Mouse (Mus musculus): ENCODE results near the gene Adgrg3. TPM values are rescaled to one million over a fixed set of nuclear protein-coding genes. Genes with fewer than 3 reads are reported as not detected.

Gene Adgrg3
- polyA plus RNA-seq, 1 experiment from 2014 or later, result 3.8 TPM

DNA sequence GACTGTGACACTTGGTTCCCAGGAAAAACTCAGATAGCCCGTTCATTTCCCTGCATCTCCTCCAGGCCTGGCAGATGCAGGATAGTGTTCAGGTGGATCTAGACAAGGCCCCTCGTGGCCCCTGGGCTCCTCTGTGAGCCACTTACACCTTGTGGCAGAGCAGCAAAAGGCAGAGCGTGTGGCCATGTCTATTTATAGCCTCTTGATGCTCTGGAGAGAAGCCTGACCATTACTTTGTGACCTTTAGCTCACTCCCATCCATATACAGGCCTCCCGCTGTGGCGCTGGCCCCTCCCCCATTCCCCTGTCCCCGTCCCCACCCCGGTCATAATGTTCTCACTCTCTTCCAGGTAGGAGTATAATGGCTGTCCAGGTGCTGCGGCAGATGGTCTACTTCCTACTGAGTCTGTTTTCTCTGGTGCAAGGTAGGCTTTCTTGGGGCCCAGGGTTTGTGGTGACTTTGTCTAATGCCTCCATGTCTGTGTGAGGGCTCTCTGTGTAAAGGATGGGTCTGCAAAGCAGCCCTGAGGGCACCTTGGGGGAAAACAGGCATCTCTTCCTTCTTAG is 15.3 kb upstream of the Adgrg3 start:
- Histone ChIP-seq H3K9ac (ENCODE audit: low read depth, low read length) (no peak overlapping the region), H3K27ac (ENCODE audit: low read depth, low read length) (no peak overlapping the region), H3K27me3 (ENCODE audit: control insufficient read depth, insufficient read depth, low read length) (no peaks in the 10 kb centered on the region), H3K36me3 (ENCODE audit: control insufficient read depth, insufficient read depth, low read length) (no peaks in the 10 kb centered on the region), H3K4me1 (ENCODE audit: control insufficient read depth, insufficient read depth, low read length) (peaks cover 21% of the 10 kb centered on the region), H3K4me3 (ENCODE audit: low read length) (no peak overlapping the region), H3K4me2 (replicated peaks; ENCODE audit: low read depth, low read length) (no peak overlapping the region), H3K9me3 (ENCODE audit: control insufficient read depth, low read length) (no peaks in the 10 kb centered on the region)
- 37% methylated on average over 8 of the region's 8 CpGs for WGBS
- ATAC-seq (ENCODE audit: low FRiP score, low TSS enrichment), result 0 out of 2 replicates have a peak, but pooled peaks have one; percentile 24

DNA sequence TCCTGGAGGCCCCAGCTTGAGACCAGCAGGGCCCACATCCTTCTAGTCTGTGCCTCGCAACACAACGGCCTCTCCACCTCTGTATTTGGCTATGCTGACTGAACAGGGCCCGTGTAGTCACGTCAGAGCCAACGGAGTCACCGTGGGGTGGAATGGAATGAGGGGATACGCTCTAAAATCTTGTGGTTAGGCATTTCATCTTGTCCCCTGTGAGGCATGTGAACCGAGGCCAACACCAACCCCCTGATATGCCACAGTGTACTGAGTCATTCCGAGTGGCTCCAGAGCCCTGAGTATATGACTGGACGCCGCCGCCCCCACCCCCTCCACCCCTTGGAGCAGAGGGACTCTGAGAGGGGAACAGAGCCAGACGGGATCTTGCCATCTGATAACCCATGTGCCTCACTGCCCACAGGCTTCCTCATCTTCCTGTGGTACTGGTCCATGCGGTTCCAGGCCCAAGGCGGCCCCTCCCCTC is 5.0 kb upstream of the Adgrg3 start:
- Histone ChIP-seq H3K4me3 (ENCODE audit: low read length) (no peak overlapping the region), H3K9ac (ENCODE audit: low read depth, low read length) (no peak overlapping the region), H3K36me3 (ENCODE audit: control insufficient read depth, insufficient read depth, low read length) (0 out of 2 replicates have a peak, but pooled peaks cover 3% of the 10 kb centered on the region), H3K9me3 (ENCODE audit: control insufficient read depth, low read length) (no peaks in the 10 kb centered on the region), H3K27ac (ENCODE audit: low read depth, low read length) (no peak overlapping the region), H3K4me2 (replicated peaks; ENCODE audit: low read depth, low read length) (no peak overlapping the region), H3K27me3 (ENCODE audit: control insufficient read depth, insufficient read depth, low read length) (no peaks in the 10 kb centered on the region), H3K4me1 (ENCODE audit: control insufficient read depth, insufficient read depth, low read length) (no peaks in the 10 kb centered on the region)
- WGBS, result 83% methylated on average over 15 of the region's 15 CpGs
- no peak for ATAC-seq (ENCODE audit: low FRiP score, low TSS enrichment)

- H3K4me3 ChIP-seq (ENCODE audit: low read length), result no peak overlapping the region
- no peak overlapping the region for H3K27ac ChIP-seq (ENCODE audit: low read depth, low read length)
- H3K36me3 ChIP-seq (ENCODE audit: control insufficient read depth, insufficient read depth, low read length), result no peaks in the 10 kb centered on the region
- no peaks in the 10 kb centered on the region for H3K4me1 ChIP-seq (ENCODE audit: control insufficient read depth, insufficient read depth, low read length)
- no peak for ATAC-seq (ENCODE audit: low FRiP score, low TSS enrichment)
- H3K9me3 ChIP-seq (ENCODE audit: control insufficient read depth, low read length), result no peaks in the 10 kb centered on the region
- H3K9ac ChIP-seq (ENCODE audit: low read depth, low read length), result no peak overlapping the region
- no peak overlapping the region for H3K4me2 ChIP-seq (replicated peaks; ENCODE audit: low read depth, low read length)
- 74% methylated on average over 4 of the region's 4 CpGs for WGBS
- H3K27me3 ChIP-seq (ENCODE audit: control insufficient read depth, insufficient read depth, low read length), result no peaks in the 10 kb centered on the region
These were observed 1.6 kb upstream of the Adgrg3 start for GRCm38 (mm10) chr8:95015866-95016265.

- WGBS, result 79% methylated on average over 4 of the region's 4 CpGs
- Histone ChIP-seq H3K27ac (ENCODE audit: low read depth, low read length) (no peak overlapping the region), H3K4me3 (ENCODE audit: low read length) (no peak overlapping the region), H3K4me2 (replicated peaks; ENCODE audit: low read depth, low read length) (no peak overlapping the region), H3K27me3 (ENCODE audit: control insufficient read depth, insufficient read depth, low read length) (no peaks in the 10 kb centered on the region), H3K36me3 (ENCODE audit: control insufficient read depth, insufficient read depth, low read length) (no peaks in the 10 kb centered on the region), H3K4me1 (ENCODE audit: control insufficient read depth, insufficient read depth, low read length) (no peaks in the 10 kb centered on the region), H3K9me3 (ENCODE audit: control insufficient read depth, low read length) (no peaks in the 10 kb centered on the region), H3K9ac (ENCODE audit: low read depth, low read length) (no peak overlapping the region)
- no peak for ATAC-seq (ENCODE audit: low FRiP score, low TSS enrichment)
These were observed 808 bp upstream of the Adgrg3 start for GRCm38 (mm10) chr8:95016684-95017083.

DNA sequence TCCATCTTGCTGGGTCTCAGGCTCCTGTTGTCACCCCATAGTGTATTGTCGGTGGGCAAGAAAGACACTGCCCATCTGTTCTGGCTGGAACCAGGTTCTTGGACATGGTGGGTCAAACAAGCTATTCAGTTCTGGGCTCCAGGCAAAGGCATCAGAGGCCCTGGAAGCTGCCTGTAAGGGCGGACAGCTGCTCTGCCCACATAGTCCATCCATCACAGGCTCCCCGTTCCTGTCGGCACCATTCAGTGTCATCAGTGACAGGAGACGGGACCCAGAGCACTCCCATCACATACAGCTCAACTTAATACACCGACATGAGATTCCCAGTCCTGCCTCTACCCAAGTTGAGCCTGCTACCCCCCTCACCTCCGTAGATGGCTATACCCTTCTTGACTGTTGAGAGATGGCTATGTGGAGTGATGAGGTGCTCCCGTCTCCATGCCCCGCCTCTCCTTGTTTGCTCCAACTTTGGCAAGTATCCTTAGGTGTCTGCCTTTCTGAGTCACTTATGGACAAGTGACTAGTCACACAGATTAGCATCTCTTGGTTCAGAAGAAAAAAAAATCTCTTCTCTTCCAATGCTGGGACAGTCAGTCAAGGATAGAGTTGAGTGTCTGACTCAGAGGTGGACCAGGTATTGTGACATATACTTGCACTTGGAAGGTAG is 610 bp downstream of the Adgrg3 start:
- 91% methylated on average over 9 of the region's 9 CpGs for WGBS
- ATAC-seq (ENCODE audit: low FRiP score, low TSS enrichment), result no peak
- no peak overlapping the region for H3K27ac ChIP-seq (ENCODE audit: low read depth, low read length)

DNA sequence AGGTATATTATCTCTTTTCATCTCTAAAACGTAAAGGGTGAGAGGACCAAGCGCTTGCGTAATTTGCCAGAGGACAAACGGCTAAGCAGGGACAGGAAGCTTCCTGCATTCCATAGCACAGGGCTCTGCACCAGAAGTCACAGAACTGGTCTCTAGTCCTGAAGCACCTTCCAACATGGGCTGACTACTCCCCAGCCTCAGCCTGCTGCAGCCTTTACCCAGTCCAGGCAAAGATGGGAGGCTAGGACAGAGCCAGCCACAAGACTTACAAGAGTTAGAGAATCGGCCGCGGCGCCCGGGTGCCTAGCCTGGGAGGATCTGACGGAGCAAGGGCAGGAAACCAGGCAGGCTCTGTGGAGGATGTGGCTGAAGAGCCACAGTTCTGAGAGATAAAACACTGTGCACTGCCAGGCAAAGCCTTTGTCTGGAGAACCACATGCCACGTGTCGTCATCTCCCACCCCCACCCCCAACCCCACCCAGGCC is 2.8 kb downstream of the Adgrg3 start:
- no peak overlapping the region for H3K4me2 ChIP-seq (replicated peaks; ENCODE audit: low read depth, low read length)
- ATAC-seq (ENCODE audit: low FRiP score, low TSS enrichment), result no peak

More for the DNA sequence above, 610 bp downstream of the Adgrg3 start:
- no peaks in the 10 kb centered on the region for H3K9me3 ChIP-seq (ENCODE audit: control insufficient read depth, low read length)
- H3K4me2 ChIP-seq (replicated peaks; ENCODE audit: low read depth, low read length), result no peak overlapping the region
- no peak overlapping the region for H3K9ac ChIP-seq (ENCODE audit: low read depth, low read length)
- no peak overlapping the region for H3K4me3 ChIP-seq (ENCODE audit: low read length)
- H3K36me3 ChIP-seq (ENCODE audit: control insufficient read depth, insufficient read depth, low read length), result no peaks in the 10 kb centered on the region
- no peaks in the 10 kb centered on the region for H3K4me1 ChIP-seq (ENCODE audit: control insufficient read depth, insufficient read depth, low read length)
- H3K27me3 ChIP-seq (ENCODE audit: control insufficient read depth, insufficient read depth, low read length), result no peaks in the 10 kb centered on the region

DNA sequence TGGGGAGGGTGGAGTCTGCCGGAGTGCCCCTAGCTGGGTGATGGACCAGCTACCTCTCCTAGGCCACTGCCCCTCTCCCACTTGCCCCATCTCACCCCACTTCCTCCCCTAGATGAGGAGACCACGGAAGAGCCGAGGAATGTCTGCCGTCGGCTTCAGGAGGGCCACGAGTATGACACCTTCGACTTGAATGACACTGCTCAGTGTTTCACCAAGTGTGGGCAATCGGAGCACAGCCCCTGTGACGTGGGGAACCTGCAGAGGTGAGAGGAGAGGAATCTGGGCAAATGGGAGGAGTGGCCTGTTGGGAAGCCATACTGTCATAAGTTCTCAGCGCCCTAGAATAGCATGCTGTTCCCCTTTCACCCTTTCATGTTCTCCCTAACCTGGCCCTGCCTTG is 3.3 kb downstream of the Adgrg3 start:
- no peaks in the 10 kb centered on the region for H3K27me3 ChIP-seq (ENCODE audit: control insufficient read depth, insufficient read depth, low read length)
- H3K9ac ChIP-seq (ENCODE audit: low read depth, low read length), result no peak overlapping the region
- H3K36me3 ChIP-seq (ENCODE audit: control insufficient read depth, insufficient read depth, low read length), result no peaks in the 10 kb centered on the region
- no peak for ATAC-seq (ENCODE audit: low FRiP score, low TSS enrichment)
- H3K4me2 ChIP-seq (replicated peaks; ENCODE audit: low read depth, low read length), result no peak overlapping the region
- H3K9me3 ChIP-seq (ENCODE audit: control insufficient read depth, low read length), result no peaks in the 10 kb centered on the region; the same call in 1 of the 2 replicates
- H3K4me1 ChIP-seq (ENCODE audit: control insufficient read depth, insufficient read depth, low read length), result no peaks in the 10 kb centered on the region
- 71% methylated on average over 10 of the region's 10 CpGs for WGBS
- no peak overlapping the region for H3K4me3 ChIP-seq (ENCODE audit: low read length)
- H3K27ac ChIP-seq (ENCODE audit: low read depth, low read length), result peak overlapping the region; percentile 71; the same call in 1 of the 2 replicates

More for the DNA sequence above, 2.8 kb downstream of the Adgrg3 start:
- Histone ChIP-seq H3K4me3 (ENCODE audit: low read length) (no peak overlapping the region), H3K36me3 (ENCODE audit: control insufficient read depth, insufficient read depth, low read length) (no peaks in the 10 kb centered on the region), H3K27me3 (ENCODE audit: control insufficient read depth, insufficient read depth, low read length) (no peaks in the 10 kb centered on the region), H3K9ac (ENCODE audit: low read depth, low read length) (0 out of 2 replicates have a peak overlapping the region, but pooled peaks have one; percentile 31), H3K27ac (ENCODE audit: low read depth, low read length) (peak overlapping the region; percentile 71), H3K4me1 (ENCODE audit: control insufficient read depth, insufficient read depth, low read length) (no peaks in the 10 kb centered on the region), H3K9me3 (ENCODE audit: control insufficient read depth, low read length) (no peaks in the 10 kb centered on the region)
- WGBS, result 55% methylated on average over 12 of the region's 12 CpGs

DNA sequence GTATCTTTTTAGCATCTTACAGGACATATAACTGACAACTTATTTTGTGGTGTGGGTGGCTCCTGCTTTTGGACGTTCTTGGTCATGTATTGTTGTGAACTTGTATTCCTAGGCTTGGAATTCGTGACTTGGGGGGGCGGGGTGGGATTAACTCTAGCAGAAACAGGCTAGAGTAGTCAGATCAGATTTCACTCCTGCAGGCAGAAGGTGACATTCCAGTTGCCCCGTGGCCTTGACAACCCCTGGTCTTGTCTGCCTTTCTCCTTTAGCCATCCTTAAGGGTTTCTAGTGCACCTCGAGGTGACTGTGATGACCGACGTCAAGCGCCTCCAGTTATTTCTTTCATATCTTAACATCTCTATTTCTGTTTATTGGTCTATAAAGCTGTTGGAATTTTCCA is 5.7 kb downstream of the Adgrg3 start:
- H3K27me3 ChIP-seq (ENCODE audit: control insufficient read depth, insufficient read depth, low read length), result no peaks in the 10 kb centered on the region
- no peak overlapping the region for H3K9ac ChIP-seq (ENCODE audit: low read depth, low read length)
- WGBS, result 28% methylated on average over 8 of the region's 8 CpGs
- H3K4me1 ChIP-seq (ENCODE audit: control insufficient read depth, insufficient read depth, low read length), result no peaks in the 10 kb centered on the region
- no peak overlapping the region for H3K4me2 ChIP-seq (replicated peaks; ENCODE audit: low read depth, low read length)
- H3K9me3 ChIP-seq (ENCODE audit: control insufficient read depth, low read length), result no peaks in the 10 kb centered on the region; the same call in 1 of the 2 replicates
- H3K36me3 ChIP-seq (ENCODE audit: control insufficient read depth, insufficient read depth, low read length), result no peaks in the 10 kb centered on the region
- no peak for ATAC-seq (ENCODE audit: low FRiP score, low TSS enrichment)
- H3K4me3 ChIP-seq (ENCODE audit: low read length), result no peak overlapping the region
- no peak overlapping the region for H3K27ac ChIP-seq (ENCODE audit: low read depth, low read length)

- H3K4me3 ChIP-seq (ENCODE audit: low read length), result no peak overlapping the region
- no peaks in the 10 kb centered on the region for H3K27me3 ChIP-seq (ENCODE audit: control insufficient read depth, insufficient read depth, low read length)
- no peak overlapping the region for H3K27ac ChIP-seq (ENCODE audit: low read depth, low read length)
- H3K4me2 ChIP-seq (replicated peaks; ENCODE audit: low read depth, low read length), result no peak overlapping the region
- H3K4me1 ChIP-seq (ENCODE audit: control insufficient read depth, insufficient read depth, low read length), result no peaks in the 10 kb centered on the region
- ATAC-seq (ENCODE audit: low FRiP score, low TSS enrichment), result no peak
- H3K9ac ChIP-seq (ENCODE audit: low read depth, low read length), result no peak overlapping the region
- 62% methylated on average over 4 of the region's 4 CpGs for WGBS
- no peaks in the 10 kb centered on the region; the same call in 1 of the 2 replicates for H3K9me3 ChIP-seq (ENCODE audit: control insufficient read depth, low read length)
- H3K36me3 ChIP-seq (ENCODE audit: control insufficient read depth, insufficient read depth, low read length), result no peaks in the 10 kb centered on the region
These were observed 6.9 kb downstream of the Adgrg3 start for GRCm38 (mm10) chr8:95024387-95024786.
